Mouse (Mus musculus) colon, adult 2 months (tissue): Measurements from ENCODE around the gene 5730596B20Rik. TPM values are rescaled to one million over a fixed set of nuclear protein-coding genes. Genes with fewer than 3 reads are reported as not detected.

Experiments
- polyA plus RNA-seq: library from polyadenylated mRNA; depleted of rRNA; stranded (reverse); fragments of >200 nt; gene quantifications from 2 replicates; pipeline ENCODE4 v1.2.3, GENCODE M21; 2012; rRNA removed

The 5730596B20Rik gene
- polyA plus RNA-seq, result 0.02 TPM in 1 of 2 replicates, not detected in the other

GRCm38 (mm10) chr6:52177061-52177735 is at the start of gene 5730596B20Rik:
5730596B20Rik (plus strand) TSS chr6:52177498.

GRCm38 (mm10) chr6:52158276-52159051 is 18.8 kb upstream of the 5730596B20Rik start, which contains the start of gene Hoxa1:
Hoxa1 (minus strand) TSS chr6:52158317.

GRCm38 (mm10) chr6:52164626-52165440 is 12.5 kb upstream of the 5730596B20Rik start, which contains the start of gene Hoxa2:
Hoxa2 (minus strand) TSS chr6:52164831.

GRCm38 (mm10) chr6:52190906-52191810 is 13.9 kb downstream of the 5730596B20Rik start, which contains the start of gene Hoxa4:
Hoxa4 (minus strand) TSS chr6:52191753.

GRCm38 (mm10) chr6:52204050-52204752 is 26.9 kb downstream of the 5730596B20Rik start, which contains the start of gene Hoxa5:
Hoxa5 (minus strand) TSS chr6:52204587.

GRCm38 (mm10) chr6:52208072-52208867 is 31.0 kb downstream of the 5730596B20Rik start, which contains the start of gene Hoxa6:
Hoxa6 (minus strand) TSS chr6:52208722.

GRCm38 (mm10) chr6:52213119-52213986 is 36.1 kb downstream of the 5730596B20Rik start, which contains the start of the genes Hoxa3 and Gm28308:
Hoxa3 (minus strand) TSS chr6:52213336.
Gm28308 (minus strand) TSS chr6:52213339.

GRCm38 (mm10) chr6:52221337-52221992 is 44.2 kb downstream of the 5730596B20Rik start, which contains the start of gene Hoxa7:
Hoxa7 (minus strand) TSS chr6:52221854.

Other genes with a start within 250 kb of the 5730596B20Rik start
- gene Skap2, start 164.9 kb upstream of the 5730596B20Rik start, polyA plus RNA-seq, result 5.8 and 7.3 TPM in 2 replicates
- 0.36 and 0.41 TPM in 2 replicates for gene Hoxa1, start 19.2 kb upstream of the 5730596B20Rik start, polyA plus RNA-seq
- 2.5 and 2.6 TPM in 2 replicates for gene Hoxa2, start 12.7 kb upstream of the 5730596B20Rik start, polyA plus RNA-seq
- 1.5 TPM in 2 replicates for gene Hoxa4, start 14.3 kb downstream of the 5730596B20Rik start, polyA plus RNA-seq
- 21.4 and 22.4 TPM in 2 replicates for gene Hoxa5, start 27.1 kb downstream of the 5730596B20Rik start, polyA plus RNA-seq
- gene Hoxa6, start 31.2 kb downstream of the 5730596B20Rik start, polyA plus RNA-seq, result 9.2 and 10.0 TPM in 2 replicates
- gene Hoxa3, start 35.8 kb downstream of the 5730596B20Rik start, polyA plus RNA-seq, result 18.3 and 20.8 TPM in 2 replicates
- gene Gm28308, start 35.8 kb downstream of the 5730596B20Rik start, polyA plus RNA-seq, result 7.4 and 8.4 TPM in 2 replicates
- 67.1 and 81.2 TPM in 2 replicates for gene Hoxa7, start 44.4 kb downstream of the 5730596B20Rik start, polyA plus RNA-seq
- gene Hoxa9, start 53.6 kb downstream of the 5730596B20Rik start, polyA plus RNA-seq, result 84.0 and 99.4 TPM in 2 replicates
- 26.7 and 39.5 TPM in 2 replicates for gene Hoxa10, start 63.4 kb downstream of the 5730596B20Rik start, polyA plus RNA-seq
- gene Hoxa11, start 68.3 kb downstream of the 5730596B20Rik start, polyA plus RNA-seq, result 9.9 and 10.1 TPM in 2 replicates
- 59.0 and 62.5 TPM in 2 replicates for gene Hoxa13, start 83.4 kb downstream of the 5730596B20Rik start, polyA plus RNA-seq
- gene Evx1, start 136.0 kb downstream of the 5730596B20Rik start, polyA plus RNA-seq, result 3.3 and 4.6 TPM in 2 replicates